Mouse (Mus musculus) heart, adult 11 months (tissue): ENCODE measurements at regions not wholly inside any gene's neighbourhood (a gene's known extent, or its start where the extent isn't known, plus 50 kb on each side); places are given as distances from the start of the nearest gene placed in this dataset.
A peak's percentile ranks its signal among the peaks of the same experiment; 100 is the strongest.
"Not testable (repeated sequence)": the region's sequence is repeated elsewhere in the genome, so short reads cannot be mapped to it uniquely, and the experiment has no call there.

Source experiments
- DNase-seq: peaks from one replicate; pipeline ENCODE4 v3.0.0; 2022

GRCm38 (mm10) chr8:35020480-35020879 is 745.1 kb upstream of the Gm19410 start:
- DNase-seq = peak; percentile 25

- DNase-seq = no peak
Observed at GRCm38 (mm10) chr8:35022649-35023048, 742.9 kb upstream of the Gm19410 start.

- peak; percentile 64 for DNase-seq
Observed at GRCm38 (mm10) chr8:35047798-35048197, 717.8 kb upstream of the Gm19410 start.

- DNase-seq = peak; percentile 69
Observed at GRCm38 (mm10) chr8:35053444-35053843, 712.1 kb upstream of the Gm19410 start.

GRCm38 (mm10) chr8:35061048-35061447 is 704.5 kb upstream of the Gm19410 start:
- peak; percentile 66 for DNase-seq

- DNase-seq = no peak
Observed at GRCm38 (mm10) chr8:35068228-35068627, 697.4 kb upstream of the Gm19410 start.

- DNase-seq = no peak
Observed at GRCm38 (mm10) chr8:35070246-35070989, 695.2 kb upstream of the Gm19410 start.

- DNase-seq = no peak
Observed at GRCm38 (mm10) chr8:35075971-35076370, 689.6 kb upstream of the Gm19410 start.

- peak; percentile 41 for DNase-seq
Observed at GRCm38 (mm10) chr8:35083161-35083560, 682.4 kb upstream of the Gm19410 start.

- peak; percentile 37 for DNase-seq
Observed at GRCm38 (mm10) chr8:35087070-35087469, 678.5 kb upstream of the Gm19410 start.

GRCm38 (mm10) chr8:35088380-35089244 is 677.0 kb upstream of the Gm19410 start:
- peak; percentile 65 for DNase-seq

GRCm38 (mm10) chr8:35089519-35089918 is 676.1 kb upstream of the Gm19410 start:
- no peak for DNase-seq

- DNase-seq = no peak
Observed at GRCm38 (mm10) chr8:35101701-35102100, 663.9 kb upstream of the Gm19410 start.

GRCm38 (mm10) chr8:35102102-35102501 is 663.5 kb upstream of the Gm19410 start:
- DNase-seq = not testable (repeated sequence)

- DNase-seq = not testable (repeated sequence)
Observed at GRCm38 (mm10) chr8:35104465-35104876, 661.1 kb upstream of the Gm19410 start.

- DNase-seq = peak; percentile 86
Observed at GRCm38 (mm10) chr8:35109506-35110217, 655.9 kb upstream of the Gm19410 start.

- DNase-seq = peak; percentile 51
Observed at GRCm38 (mm10) chr8:35110286-35110685, 655.3 kb upstream of the Gm19410 start.

GRCm38 (mm10) chr8:35111130-35111529 is 654.5 kb upstream of the Gm19410 start:
- DNase-seq = peak; percentile 77

GRCm38 (mm10) chr8:35112591-35113265 is 652.9 kb upstream of the Gm19410 start:
- DNase-seq = peak; percentile 82

- peak; percentile 86 for DNase-seq
Observed at GRCm38 (mm10) chr8:35114031-35114430, 651.6 kb upstream of the Gm19410 start.

GRCm38 (mm10) chr8:35120612-35121011 is 645.0 kb upstream of the Gm19410 start:
- DNase-seq = peak; percentile 57

GRCm38 (mm10) chr8:35121084-35121483 is 644.5 kb upstream of the Gm19410 start:
- no peak for DNase-seq
